Mouse (Mus musculus) cortical plate, adult 2 months (tissue): ENCODE results near the gene 1110051M20Rik.

Experiments
- CTCF ChIP-seq: fragments of 200-500 bp; IDR thresholded peaks from 2 replicates; pipeline ENCODE4 v1.5.1; 2011; ENCODE audit warnings: mild to moderate bottlenecking, control low read depth, low read length; ENCODE audit not compliant: insufficient read depth; ENCODE audit errors: extremely low read depth
- POLR2A ChIP-seq: fragments of 200-500 bp; IDR thresholded peaks from 2 replicates; pipeline ENCODE4 v1.6.1; 2011; ENCODE audit warnings: mild to moderate bottlenecking, low read length, control low read depth; ENCODE audit not compliant: insufficient read depth; ENCODE audit errors: extremely low read depth

DNA sequence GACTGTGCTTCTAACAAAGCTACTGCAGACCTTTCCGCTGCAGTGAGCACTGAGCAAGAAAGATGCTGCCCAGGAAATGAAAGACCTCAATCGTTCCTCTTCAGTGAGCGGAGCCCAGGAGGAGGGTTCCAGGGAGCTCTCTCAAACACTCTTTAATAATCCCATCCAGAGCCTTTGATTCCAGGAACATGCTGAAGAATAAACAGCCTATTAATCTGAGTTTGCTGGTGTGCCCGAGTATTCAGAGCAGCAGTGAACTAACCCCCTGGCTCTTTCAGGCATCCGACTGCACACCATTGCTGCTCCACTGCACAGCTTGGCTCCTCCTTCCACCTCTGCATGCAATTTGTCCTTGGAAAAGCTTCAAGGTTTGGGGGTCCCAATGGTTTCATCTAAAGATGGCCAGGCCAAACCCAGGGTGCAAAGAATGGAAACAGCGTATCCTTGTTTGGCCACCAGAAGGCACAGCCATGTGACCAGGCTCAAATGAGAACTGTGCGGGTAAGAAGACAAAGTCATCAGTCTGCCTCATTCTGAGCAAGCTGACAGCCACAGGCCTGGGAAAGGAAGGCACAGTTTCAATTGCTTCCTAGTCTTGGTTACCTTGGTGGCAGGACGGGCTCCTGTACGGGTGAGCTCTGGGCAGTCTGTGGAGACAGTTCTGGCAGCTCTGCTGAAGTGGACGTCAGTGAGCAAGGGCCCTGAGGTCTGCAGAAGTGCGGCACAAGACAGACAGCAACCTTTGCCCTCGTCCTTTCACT is 116.4 kb downstream of the 1110051M20Rik start:
- TF ChIP-seq CTCF (no peak), POLR2A (no peak)
